Mouse (Mus musculus) ovary, postnatal 14 days (tissue): Measurements from ENCODE around the gene Nucb2.

Source experiments
- DNase-seq: peaks from one replicate; pipeline ENCODE4 v3.0.0; 2022; ENCODE audit warnings: low spot score

Nucb2 gene

DNA sequence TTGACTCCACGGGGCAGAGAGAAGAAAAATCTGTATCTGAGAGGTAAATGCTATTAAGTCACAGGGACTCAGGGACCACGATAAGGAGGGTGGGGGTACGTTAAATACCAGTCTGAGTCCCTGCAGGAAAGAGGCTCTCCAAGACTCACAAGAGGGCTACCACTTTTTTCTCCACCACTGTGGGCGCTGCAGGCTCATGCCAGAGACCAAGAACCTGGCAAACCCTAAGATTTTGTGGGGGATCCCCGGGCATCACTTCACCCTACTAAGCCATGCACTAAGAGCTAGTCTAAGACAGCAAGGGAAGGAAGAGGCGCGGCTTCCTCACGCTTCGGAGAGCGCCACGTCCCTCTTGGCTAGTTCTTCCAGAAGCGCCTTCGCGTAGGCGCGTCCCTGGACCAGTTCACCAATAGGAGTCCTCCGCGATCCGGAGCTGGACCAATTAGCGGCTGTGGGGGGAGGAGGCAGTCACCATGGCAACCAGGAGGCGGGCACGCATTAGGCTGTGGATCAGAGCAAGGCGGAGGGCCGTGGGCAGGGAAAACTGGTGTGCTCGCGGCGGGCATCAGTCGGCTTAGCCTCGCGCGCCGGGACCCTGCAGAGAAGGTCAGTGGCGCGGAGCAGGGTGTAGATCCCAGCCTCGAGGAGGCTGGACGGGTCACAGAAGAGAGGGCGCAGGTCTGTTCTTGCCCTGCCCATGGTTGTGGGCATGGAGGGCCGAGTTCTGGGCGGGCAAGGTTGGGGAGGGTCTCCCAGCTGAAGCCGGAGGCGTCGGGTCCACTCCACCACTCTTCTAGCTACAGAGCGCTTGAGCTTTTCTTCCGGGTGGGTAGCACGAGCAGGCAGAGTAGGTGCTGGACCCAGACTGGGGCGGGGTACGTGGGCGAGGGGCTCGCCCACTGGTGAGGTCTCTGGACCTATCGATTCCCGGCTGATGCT, at the start of gene Nucb2:
Gene Nucb2, plus strand, starts transcription at position 491 of the 939 bp plus-strand sequence.
- peak; percentile 96 for DNase-seq

DNA sequence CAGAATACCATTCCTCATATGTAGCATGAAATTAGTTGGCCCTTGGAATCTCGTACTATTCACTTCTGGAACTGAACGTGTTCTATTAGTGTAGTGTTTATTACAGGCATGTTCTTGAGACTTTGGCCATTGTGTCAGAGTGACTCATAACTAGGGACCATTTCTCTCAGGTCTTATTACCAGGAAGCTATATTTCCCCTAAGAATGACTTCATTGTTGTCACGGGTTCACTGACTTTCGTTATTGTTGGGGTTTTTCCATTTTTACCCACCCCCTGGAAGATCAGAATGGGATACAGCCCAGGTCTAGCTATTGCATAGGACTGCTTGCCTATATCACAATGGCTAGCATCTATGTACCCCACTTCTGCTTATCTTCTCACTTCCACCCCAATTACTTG, 47.2 kb upstream of the Nucb2 start:
- DNase-seq = no peak

DNA sequence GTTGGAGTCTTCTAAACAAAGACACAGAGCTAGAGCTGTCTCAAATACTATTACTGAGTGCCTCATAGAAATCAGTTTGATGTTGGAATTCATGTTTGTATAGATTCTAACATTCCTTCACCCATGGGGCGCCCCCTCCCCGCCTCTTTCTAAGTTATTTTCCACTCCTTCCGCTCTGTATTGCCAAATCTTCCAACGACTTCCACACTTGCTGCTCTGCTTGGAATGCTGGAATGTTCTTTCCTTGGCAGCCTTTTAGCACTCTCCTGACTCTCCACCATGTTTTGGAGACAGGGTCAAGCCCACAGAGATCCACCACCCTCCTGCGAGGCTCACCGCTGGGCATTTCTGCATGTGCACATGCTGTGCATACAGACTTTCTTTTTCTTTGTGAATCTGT, 46.8 kb upstream of the Nucb2 start:
- no peak for DNase-seq

DNA sequence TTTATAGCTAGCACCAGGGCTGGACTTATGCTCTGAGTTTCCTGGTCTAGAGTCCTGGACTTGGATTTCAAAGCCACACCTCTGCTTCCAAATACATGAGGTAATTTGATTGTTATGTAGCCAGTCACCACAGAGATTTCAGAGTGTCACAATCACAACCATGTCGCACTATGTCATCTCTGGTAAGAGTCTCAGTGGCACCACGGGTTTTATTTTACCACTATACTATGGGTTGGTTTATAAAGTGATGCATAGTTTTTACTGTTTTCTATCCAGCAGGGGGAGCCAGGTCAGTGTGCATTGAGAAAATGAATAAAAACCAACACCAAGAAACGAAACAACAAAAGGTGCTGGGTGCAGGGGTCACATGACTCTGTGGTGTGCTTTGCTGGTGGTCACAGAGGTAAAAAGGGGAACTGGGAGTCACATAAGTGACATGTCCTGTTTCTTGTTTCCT, 45.2 kb upstream of the Nucb2 start:
- DNase-seq = no peak

DNA sequence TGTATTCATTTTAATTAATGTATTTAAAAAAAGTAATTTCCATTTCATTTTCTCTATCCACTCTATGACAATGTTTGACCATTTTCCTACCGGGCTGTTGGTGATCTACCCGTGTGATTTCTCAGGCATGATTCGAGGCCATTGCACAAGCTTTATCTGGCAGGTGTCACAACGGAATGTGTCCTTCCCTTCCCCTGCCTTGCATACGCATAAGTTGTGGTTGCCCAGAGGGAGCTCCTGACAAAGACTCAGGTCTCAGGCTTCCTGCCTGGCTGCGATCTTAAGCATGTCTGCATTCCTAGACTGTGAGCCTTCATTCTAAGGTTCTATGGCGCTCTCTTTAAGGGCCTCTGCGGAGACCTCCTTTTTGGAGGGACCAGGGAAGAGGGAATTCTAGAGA, 42.1 kb upstream of the Nucb2 start:
- DNase-seq = no peak

- no peak for DNase-seq
Measured at GRCm38 (mm10) chr7:116475836-116476235, 28.3 kb upstream of the Nucb2 start.

DNA sequence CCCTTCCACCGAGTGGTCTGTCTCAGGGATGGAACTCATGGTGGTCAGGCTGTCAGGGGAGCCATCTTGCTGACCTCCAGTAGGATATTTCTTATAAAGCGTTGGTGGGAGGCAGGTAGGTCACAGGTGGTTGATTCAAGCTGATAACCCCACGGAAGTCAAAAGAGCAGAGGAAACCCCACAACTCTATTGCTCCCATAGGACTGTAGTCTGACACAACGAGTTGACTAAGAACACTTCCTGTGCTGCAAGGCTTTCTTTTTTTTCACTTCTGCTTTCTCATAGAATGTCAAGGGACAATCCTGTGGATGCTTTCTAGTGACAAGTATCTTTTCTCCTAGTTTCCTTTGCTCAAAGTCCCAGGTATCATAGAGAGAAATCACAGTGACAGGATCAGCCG, 27.9 kb upstream of the Nucb2 start:
- no peak for DNase-seq

- DNase-seq = no peak
Measured at GRCm38 (mm10) chr7:116483106-116483505, 21.1 kb upstream of the Nucb2 start.

- no peak for DNase-seq
Measured at GRCm38 (mm10) chr7:116483782-116484181, 20.4 kb upstream of the Nucb2 start.

DNA sequence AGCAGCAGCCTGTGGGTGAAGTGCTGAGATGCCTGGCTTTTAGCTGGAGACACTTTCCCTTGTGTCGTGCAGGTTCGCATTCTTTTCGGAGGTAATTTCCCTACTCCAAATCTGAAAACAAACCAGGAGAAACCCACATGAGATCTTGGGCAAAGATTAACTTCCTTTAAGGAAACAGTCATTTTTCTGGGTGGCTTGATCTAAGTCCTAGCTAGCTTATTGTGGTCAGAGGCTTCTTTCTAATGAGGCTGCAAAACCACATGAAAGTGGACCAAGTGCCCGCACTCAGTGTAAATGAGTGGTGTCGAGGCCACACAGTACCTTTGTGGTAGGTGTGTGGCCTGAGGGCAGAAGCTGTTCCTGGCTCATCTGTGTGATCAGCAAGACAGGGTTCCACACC, 20.0 kb upstream of the Nucb2 start:
- DNase-seq = no peak

GRCm38 (mm10) chr7:116485062-116485601, 19.0 kb upstream of the Nucb2 start:
- no peak for DNase-seq

DNA sequence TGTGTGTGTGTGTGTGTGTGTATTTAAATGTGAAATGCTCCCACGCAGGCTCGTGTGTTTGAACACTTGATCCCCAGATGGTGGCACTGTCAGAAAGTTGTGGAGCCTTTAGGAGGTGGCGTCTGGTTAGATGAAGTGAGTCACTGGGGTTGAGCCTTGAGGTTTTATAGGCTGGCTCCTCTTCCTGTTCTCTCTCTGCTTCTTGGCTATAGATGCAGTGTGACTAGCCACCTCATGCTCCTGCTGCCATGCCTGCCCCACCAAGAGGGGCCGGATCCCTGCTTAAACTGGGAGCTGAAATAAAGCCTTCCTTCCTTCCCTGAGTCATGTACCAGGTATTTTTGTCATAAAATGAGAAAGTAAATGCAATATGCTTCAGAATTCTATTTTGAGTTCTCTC, 13.1 kb upstream of the Nucb2 start:
- no peak for DNase-seq

DNA sequence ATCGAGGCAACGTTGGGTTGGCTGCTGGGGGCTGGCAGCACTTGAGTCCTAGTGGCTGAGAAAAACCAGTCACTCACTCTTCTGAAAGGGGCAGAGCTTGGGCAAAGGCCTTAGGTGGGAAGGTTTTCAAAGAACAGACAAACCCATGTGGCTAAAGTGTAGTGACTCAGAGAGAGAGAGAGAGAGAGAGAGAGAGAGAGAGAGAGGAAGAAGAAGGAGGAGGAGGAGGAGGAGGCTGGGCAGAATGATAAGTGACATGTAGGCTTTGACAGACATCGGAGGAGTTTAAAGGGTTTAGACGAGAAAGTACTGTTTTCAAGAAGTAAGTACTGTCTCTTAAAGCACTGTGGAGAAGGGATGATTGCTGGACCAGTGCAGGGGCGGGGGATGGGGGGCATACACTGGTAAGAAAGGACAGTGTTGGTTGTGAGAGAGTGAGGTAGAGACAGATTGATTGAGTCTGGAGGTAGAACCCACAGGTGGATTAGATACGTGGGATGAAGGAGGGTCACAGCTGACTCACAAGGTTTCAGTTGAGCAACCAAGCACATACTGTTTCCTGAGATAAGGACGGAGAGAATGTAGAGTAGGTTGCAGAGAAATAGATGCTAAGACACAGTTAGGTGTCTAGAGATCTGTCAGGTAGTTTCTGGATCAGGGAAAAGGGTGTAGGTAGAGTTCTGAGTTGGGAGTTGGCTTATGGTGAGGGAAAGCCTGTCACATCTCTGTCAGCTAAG, 10.7 kb upstream of the Nucb2 start:
- DNase-seq = no peak

GRCm38 (mm10) chr7:116494618-116495017, 9.6 kb upstream of the Nucb2 start:
- DNase-seq = no peak

DNA sequence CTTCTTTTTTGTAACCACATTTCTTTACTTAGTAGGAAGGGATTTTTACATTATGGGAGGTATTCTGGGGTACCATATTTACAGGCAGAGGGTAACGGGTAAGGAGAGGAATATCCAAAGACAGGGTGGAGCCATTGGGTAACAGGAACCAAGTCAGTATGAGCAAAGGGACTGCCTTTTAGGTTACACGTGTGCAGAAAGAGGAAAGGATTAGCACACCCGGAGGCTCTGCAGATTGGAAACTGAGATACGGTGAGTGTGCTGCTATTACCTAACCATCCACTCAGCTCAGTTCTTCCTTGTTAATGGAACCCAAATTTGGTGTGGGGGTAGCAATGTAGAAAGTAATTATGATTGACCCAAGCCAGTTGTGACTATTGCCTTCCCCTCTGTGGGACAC, 7.4 kb upstream of the Nucb2 start:
- no peak for DNase-seq

DNA sequence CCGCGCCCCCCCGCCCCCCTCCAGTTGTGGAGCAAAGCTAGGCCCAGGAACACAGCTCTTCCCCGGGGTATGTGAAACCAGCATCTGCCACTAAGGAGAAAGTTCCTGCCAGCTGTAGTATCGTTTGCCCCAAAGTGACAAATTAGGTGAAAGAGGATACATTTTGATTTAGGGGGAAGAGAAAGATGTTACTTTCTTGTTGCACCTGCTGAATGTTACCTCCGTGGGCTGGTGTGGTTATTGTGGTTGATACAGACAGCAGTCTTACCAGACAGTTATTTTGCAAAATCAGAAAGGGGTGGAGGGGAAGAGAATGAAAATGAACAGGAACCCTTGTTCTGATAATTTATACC, 625 bp downstream of the Nucb2 start:
- DNase-seq = no peak

- DNase-seq = no peak
Measured at GRCm38 (mm10) chr7:116514030-116514429, 9.9 kb downstream of the Nucb2 start.

DNA sequence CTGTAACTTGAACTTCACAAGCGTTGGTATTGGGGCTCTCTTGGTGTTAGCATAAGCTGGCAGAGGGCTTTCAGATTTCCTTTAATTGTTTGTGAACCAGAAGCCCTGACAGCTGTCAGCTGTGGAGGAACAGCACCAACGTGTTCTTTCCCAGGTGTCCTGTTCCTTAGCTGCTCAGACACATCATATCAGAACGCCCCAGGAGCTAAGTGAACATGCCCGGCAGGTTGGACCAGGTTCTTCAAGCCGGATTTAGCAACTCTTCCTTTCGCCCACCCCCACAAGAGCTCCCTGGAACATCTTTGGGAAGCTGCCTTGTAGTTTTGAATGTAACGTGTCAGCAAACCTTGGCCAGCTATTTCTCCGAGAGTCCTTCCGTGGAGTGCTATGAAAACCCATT, 10.4 kb downstream of the Nucb2 start:
- DNase-seq = no peak

DNA sequence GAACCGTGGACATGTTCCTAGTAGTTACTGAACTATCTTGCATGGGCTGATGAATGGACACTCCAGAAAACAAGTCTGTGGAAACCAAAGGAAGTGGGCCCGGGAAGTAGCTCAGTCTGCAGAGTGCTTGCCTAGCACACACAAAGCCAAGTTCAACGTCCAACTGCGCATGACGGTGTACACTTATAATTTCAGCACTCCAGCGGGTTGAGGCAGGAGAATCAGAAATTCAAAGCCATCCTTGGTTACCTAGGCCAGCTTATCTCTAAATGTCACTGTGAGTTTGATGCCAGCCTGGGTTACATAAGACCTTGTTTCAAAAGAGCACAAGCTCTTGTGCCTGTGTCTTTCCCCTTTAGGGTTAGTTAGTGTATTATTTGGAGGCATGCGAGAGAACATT, 10.9 kb downstream of the Nucb2 start:
- no peak for DNase-seq

DNA sequence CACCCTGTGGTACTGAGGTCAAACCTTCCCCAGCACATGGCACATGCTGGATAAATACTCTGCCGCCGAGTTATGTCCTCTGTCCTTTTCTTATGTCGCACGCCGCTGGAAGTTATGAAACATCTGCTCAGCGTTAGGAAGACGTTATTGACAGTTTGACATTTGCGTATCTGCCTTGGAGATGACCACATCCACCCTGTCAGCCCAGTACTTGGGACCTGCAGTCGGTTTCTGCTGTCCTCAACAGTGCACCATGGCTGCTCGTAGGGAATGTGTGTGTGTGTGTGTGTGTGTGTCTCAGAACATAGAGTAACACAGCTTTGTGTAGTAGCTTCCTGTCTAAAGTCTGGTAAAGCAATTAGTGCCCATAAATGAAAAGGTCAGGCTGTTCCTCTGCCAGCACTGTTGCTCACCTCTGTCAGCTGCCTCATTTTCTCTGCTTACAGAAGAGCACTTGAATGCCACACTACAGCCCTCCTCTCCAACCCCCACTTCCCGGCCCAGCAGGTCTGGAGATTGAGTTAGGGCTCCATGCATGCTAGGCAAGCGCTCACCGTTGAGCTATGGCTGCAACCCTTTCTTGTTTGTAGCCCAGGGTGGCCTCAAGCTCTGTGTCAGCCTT, 11.5 kb downstream of the Nucb2 start:
- DNase-seq = no peak

DNA sequence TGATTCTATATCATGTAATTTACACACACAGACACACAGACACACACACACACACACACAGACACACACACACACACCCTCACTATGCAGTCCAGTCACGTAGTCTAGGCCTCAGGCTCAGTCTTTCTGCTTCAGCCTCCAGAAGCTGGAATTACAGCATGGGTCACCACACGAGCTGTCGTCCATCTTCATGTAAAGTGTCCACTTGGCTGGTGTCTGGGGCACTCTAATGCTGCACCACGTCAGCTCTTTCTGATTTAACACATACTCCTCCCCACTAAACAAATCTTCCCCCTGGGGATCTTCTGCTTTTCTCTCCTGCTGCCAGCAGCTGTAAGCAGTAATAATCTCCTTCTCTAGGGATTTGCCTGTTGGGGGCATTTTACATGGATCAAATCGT, 13.1 kb downstream of the Nucb2 start:
- DNase-seq = no peak

DNA sequence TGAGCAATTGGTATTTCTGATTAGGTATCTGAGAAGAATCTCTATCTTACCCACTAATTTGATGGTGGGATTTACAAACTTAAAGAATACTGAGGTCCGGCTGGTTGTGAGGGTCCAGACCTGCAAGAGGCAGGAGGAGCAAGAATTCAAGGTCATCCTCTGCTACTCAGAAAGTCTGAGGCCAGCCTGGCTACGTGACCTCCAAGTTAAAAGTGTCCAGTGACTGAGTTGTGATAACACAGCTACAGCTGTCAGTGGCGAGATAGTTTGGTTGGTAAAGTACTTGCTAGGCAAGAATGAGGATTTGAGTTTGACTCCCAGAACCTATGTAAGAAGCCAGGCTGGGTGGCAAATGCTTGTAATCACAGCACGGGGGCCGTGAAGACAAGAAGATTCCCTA, 14.0 kb downstream of the Nucb2 start:
- no peak for DNase-seq

GRCm38 (mm10) chr7:116519805-116520204, 15.6 kb downstream of the Nucb2 start:
- no peak for DNase-seq
